Mouse (Mus musculus) mouse embryonic stem cell (cell line): ENCODE data around the gene Atf6b.

Experiments
- in situ Hi-C, 2 experiments: fragments of 300-500 bp; cut with MboI; formaldehyde crosslinking; loops; 1 replicate in 1 of 2; 3 replicates in 1 of 2; pipeline ENCODE4 v1.14.3; 2019 to 2020; ENCODE audit warnings: low sequenced_read_pairs in 2 of 2, low pct_unique_long_range_greater_than_20kb in 1 of 2, mixed read lengths in 1 of 2; ENCODE audit not compliant: unreplicated experiment in 1 of 2

Atf6b gene

GRCm38 (mm10) chr17:34680191-34680590 lies 33.2 kb downstream of the Atf6b start:
- in situ Hi-C loops: no loop called here

GRCm38 (mm10) chr17:34680621-34681020 lies 33.7 kb downstream of the Atf6b start:
- in situ Hi-C loops: no loop called here

GRCm38 (mm10) chr17:34681132-34681571 lies 34.2 kb downstream of the Atf6b start:
- in situ Hi-C loops: no loop called here

GRCm38 (mm10) chr17:34681881-34682536 lies 35.1 kb downstream of the Atf6b start:
- in situ Hi-C loops: no loop called here

- in situ Hi-C loops: no loop called here
Measured at GRCm38 (mm10) chr17:34683179-34683578, 36.2 kb downstream of the Atf6b start.

GRCm38 (mm10) chr17:34683686-34684220 lies 36.8 kb downstream of the Atf6b start:
- in situ Hi-C loops: no loop called here

- in situ Hi-C loops: no loop called here
Measured at GRCm38 (mm10) chr17:34684253-34684893, 37.4 kb downstream of the Atf6b start.

GRCm38 (mm10) chr17:34685120-34686110 lies 38.5 kb downstream of the Atf6b start:
- in situ Hi-C loops: no loop called here

- in situ Hi-C loops: no loop called here
Measured at GRCm38 (mm10) chr17:34688889-34689288, 41.9 kb downstream of the Atf6b start.

GRCm38 (mm10) chr17:34690458-34690857 lies 43.5 kb downstream of the Atf6b start:
- in situ Hi-C loops: no loop called here

- in situ Hi-C loops: no loop called here
Measured at GRCm38 (mm10) chr17:34692906-34693305, 46.0 kb downstream of the Atf6b start.

GRCm38 (mm10) chr17:34699575-34700408 lies 52.8 kb downstream of the Atf6b start:
- in situ Hi-C loops: loop anchor here in 1 of 2 experiments (25.0 kb wide), 1 partner anchor 238 kb away; the partner anchor contains the start of gene Neu1

GRCm38 (mm10) chr17:34700671-34701071 lies 53.7 kb downstream of the Atf6b start:
- in situ Hi-C loops: loop anchor here in 1 of 2 experiments (25.0 kb wide), 1 partner anchor 237 kb away; the partner anchor contains the start of gene Neu1
